Mouse (Mus musculus): ENCODE data around the gene Il22ra1. TPM values are rescaled to one million over a fixed set of nuclear protein-coding genes. Genes with fewer than 3 reads are reported as not detected.
A peak's percentile ranks its signal among the peaks of the same experiment; 100 is the strongest.

Il22ra1 gene
- polyA plus RNA-seq, 1 experiment from 2014 or later: 0.04 TPM

DNA sequence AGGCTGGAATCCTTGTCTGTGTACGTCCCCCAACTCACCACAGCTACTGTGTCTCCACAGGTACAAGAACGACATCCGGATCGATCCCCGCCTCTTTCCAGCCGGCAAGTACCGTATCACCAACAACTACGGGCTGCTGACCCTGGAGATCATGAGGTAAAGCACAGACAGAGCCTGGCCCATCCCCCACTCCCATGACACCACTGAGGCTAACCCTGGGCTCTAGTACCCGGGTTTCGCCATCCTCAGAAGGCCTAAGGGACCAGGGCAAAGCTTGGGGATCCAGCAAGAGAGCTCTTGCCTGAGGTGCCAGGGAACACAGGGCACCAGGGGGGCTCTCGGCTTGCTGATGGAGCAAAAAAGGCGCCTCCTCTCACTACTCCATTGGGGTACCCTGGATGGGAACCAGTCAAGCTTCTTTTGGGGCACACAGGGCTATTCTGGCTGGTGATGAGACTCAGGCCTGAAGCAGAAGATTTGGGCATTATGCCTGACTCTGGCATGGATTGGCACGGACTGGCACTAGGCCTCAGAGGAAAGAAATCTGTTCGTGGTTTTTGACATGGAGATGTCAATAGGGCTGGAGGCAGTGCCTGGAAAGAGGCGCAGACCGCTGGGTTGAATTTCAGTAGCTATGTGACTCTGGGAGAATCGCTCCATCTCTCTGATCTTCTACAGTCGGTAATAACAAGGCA, 42.8 kb downstream of the Il22ra1 start:
- Histone ChIP-seq H3K27me3 (ENCODE audit: insufficient read depth, low read length) (no peaks in the 10 kb centered on the region), H3K4me1 (replicated peaks; ENCODE audit: insufficient read depth, low read length) (no peaks in the 10 kb centered on the region), H3K9me3 (replicated peaks; ENCODE audit: low read length) (no peaks in the 10 kb centered on the region), H3K4me3 (replicated peaks; ENCODE audit: low read depth, low read length) (no peak overlapping the region), H3K36me3 (ENCODE audit: insufficient read depth, low read length) (no peaks in the 10 kb centered on the region), H3K4me2 (ENCODE audit: low read length) (no peak overlapping the region), H3K9ac (ENCODE audit: low read depth, low read length) (no peak overlapping the region), H3K27ac (no peak overlapping the region)
- no peak for ATAC-seq (replicated peaks; ENCODE audit: low FRiP score, low read depth)
- DNase-seq (ENCODE audit: low spot score): no peak
- no peak for TF ChIP-seq CTCF (IDR thresholded peaks at IDR 0.05; ENCODE audit: low read depth)
- 85% methylated on average over 18 of the region's 18 CpGs for WGBS

GRCm38 (mm10) chr4:135771592-135771991, 43.6 kb downstream of the Il22ra1 start:
- Histone ChIP-seq H3K27ac (no peak overlapping the region), H3K4me2 (ENCODE audit: low read length) (no peak overlapping the region), H3K4me3 (replicated peaks; ENCODE audit: low read depth, low read length) (no peak overlapping the region), H3K9me3 (replicated peaks; ENCODE audit: low read length) (no peaks in the 10 kb centered on the region), H3K27me3 (ENCODE audit: insufficient read depth, low read length) (no peaks in the 10 kb centered on the region), H3K4me1 (replicated peaks; ENCODE audit: insufficient read depth, low read length) (no peaks in the 10 kb centered on the region), H3K36me3 (ENCODE audit: insufficient read depth, low read length) (no peaks in the 10 kb centered on the region), H3K9ac (ENCODE audit: low read depth, low read length) (no peak overlapping the region)
- DNase-seq (ENCODE audit: low spot score): no peak
- ATAC-seq (replicated peaks; ENCODE audit: low FRiP score, low read depth): no peak
- 81% methylated on average over 6 of the region's 6 CpGs for WGBS
- no peak for TF ChIP-seq CTCF (IDR thresholded peaks at IDR 0.05; ENCODE audit: low read depth)

GRCm38 (mm10) chr4:135772671-135773070, 44.7 kb downstream of the Il22ra1 start:
- WGBS: 69% methylated on average over 4 of the region's 4 CpGs
- ATAC-seq (replicated peaks; ENCODE audit: low FRiP score, low read depth): no peak
- no peaks in the 10 kb centered on the region for H3K27me3 ChIP-seq (ENCODE audit: insufficient read depth, low read length)
- no peaks in the 10 kb centered on the region for H3K9me3 ChIP-seq (replicated peaks; ENCODE audit: low read length)
- no peak for TF ChIP-seq CTCF (IDR thresholded peaks at IDR 0.05; ENCODE audit: low read depth)
- H3K27ac ChIP-seq: no peak overlapping the region
- DNase-seq (ENCODE audit: low spot score): no peak
- no peaks in the 10 kb centered on the region for H3K36me3 ChIP-seq (ENCODE audit: insufficient read depth, low read length)
- H3K4me3 ChIP-seq (replicated peaks; ENCODE audit: low read depth, low read length): no peak overlapping the region
- no peak overlapping the region for H3K9ac ChIP-seq (ENCODE audit: low read depth, low read length)
- no peaks in the 10 kb centered on the region for H3K4me1 ChIP-seq (replicated peaks; ENCODE audit: insufficient read depth, low read length)
- H3K4me2 ChIP-seq (ENCODE audit: low read length): no peak overlapping the region

- Histone ChIP-seq H3K36me3 (ENCODE audit: insufficient read depth, low read length) (no peaks in the 10 kb centered on the region), H3K9ac (ENCODE audit: low read depth, low read length) (no peak overlapping the region), H3K4me2 (ENCODE audit: low read length) (no peak overlapping the region), H3K27me3 (ENCODE audit: insufficient read depth, low read length) (no peaks in the 10 kb centered on the region), H3K4me3 (replicated peaks; ENCODE audit: low read depth, low read length) (no peak overlapping the region), H3K27ac (no peak overlapping the region), H3K4me1 (replicated peaks; ENCODE audit: insufficient read depth, low read length) (no peaks in the 10 kb centered on the region), H3K9me3 (replicated peaks; ENCODE audit: low read length) (no peaks in the 10 kb centered on the region)
- ATAC-seq (replicated peaks; ENCODE audit: low FRiP score, low read depth) (no peak; the same call in 1 of the 2 replicates), DNase-seq (ENCODE audit: low spot score) (no peak)
- no peak for TF ChIP-seq CTCF (IDR thresholded peaks at IDR 0.05; ENCODE audit: low read depth)
- WGBS: 55% methylated on average over 8 of the region's 8 CpGs
These were observed 46.5 kb downstream of the Il22ra1 start for GRCm38 (mm10) chr4:135774496-135774895.

GRCm38 (mm10) chr4:135776850-135777249, 48.9 kb downstream of the Il22ra1 start:
- no peak for DNase-seq (ENCODE audit: low spot score)
- no peak for TF ChIP-seq CTCF (IDR thresholded peaks at IDR 0.05; ENCODE audit: low read depth)
- no peak overlapping the region for H3K4me2 ChIP-seq (ENCODE audit: low read length)
- no peaks in the 10 kb centered on the region for H3K4me1 ChIP-seq (replicated peaks; ENCODE audit: insufficient read depth, low read length)
- no peak for ATAC-seq (replicated peaks; ENCODE audit: low FRiP score, low read depth)
- no peak overlapping the region for H3K4me3 ChIP-seq (replicated peaks; ENCODE audit: low read depth, low read length)
- 85% methylated on average over 4 of the region's 4 CpGs for WGBS
- H3K9ac ChIP-seq (ENCODE audit: low read depth, low read length): no peak overlapping the region
- no peaks in the 10 kb centered on the region for H3K9me3 ChIP-seq (replicated peaks; ENCODE audit: low read length)
- H3K36me3 ChIP-seq (ENCODE audit: insufficient read depth, low read length): no peaks in the 10 kb centered on the region
- no peak overlapping the region for H3K27ac ChIP-seq
- no peaks in the 10 kb centered on the region for H3K27me3 ChIP-seq (ENCODE audit: insufficient read depth, low read length)

DNA sequence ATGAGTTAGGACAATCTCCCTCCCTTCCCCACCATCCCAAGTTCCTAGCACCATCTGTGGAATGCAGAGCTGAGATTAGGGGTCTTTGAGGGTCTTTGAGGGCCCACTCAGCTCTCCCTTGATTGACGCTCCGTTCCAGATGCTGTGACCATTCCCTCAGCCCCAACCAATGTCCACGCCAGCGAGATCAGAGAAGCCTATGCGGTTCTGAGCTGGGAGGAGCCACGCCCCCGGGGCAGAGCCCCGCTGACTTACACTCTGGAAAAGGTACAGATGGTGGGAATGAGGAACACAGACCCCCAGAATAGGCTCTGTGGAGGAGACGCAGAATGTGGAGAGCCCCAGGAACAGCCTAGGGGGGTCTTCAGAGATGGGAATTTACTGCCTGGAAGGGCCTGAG, 51.7 kb downstream of the Il22ra1 start:
- H3K4me1 ChIP-seq (replicated peaks; ENCODE audit: insufficient read depth, low read length): no peaks in the 10 kb centered on the region
- no peak for DNase-seq (ENCODE audit: low spot score)

DNA sequence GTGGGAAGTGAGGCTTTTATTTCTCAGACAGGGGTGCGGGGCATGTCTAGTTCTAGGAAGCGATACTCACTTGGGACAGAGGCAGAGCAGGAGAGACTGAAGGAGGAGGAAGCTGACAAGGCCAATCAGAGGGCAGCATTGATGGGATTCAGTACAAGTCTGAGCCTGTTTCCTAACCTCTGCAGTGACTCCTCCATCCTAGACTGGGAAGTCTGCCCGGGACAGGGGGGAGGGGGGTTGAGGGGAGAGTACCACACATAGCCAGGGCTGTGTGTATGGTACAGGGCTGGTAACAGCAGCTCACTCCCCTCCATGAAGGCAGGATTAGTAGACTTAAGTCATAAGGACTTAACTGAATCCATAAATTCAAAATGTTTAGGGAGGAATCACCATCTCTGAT, 52.3 kb downstream of the Il22ra1 start:
- Histone ChIP-seq H3K27ac (no peak overlapping the region), H3K9ac (ENCODE audit: low read depth, low read length) (no peak overlapping the region), H3K4me1 (replicated peaks; ENCODE audit: insufficient read depth, low read length) (no peaks in the 10 kb centered on the region), H3K27me3 (ENCODE audit: insufficient read depth, low read length) (no peaks in the 10 kb centered on the region), H3K9me3 (replicated peaks; ENCODE audit: low read length) (no peaks in the 10 kb centered on the region), H3K36me3 (ENCODE audit: insufficient read depth, low read length) (no peaks in the 10 kb centered on the region), H3K4me3 (replicated peaks; ENCODE audit: low read depth, low read length) (no peak overlapping the region), H3K4me2 (ENCODE audit: low read length) (no peak overlapping the region)
- DNase-seq (ENCODE audit: low spot score) (peak; percentile 36), ATAC-seq (replicated peaks; ENCODE audit: low FRiP score, low read depth) (peak; percentile 59; the same call in 1 of the 2 replicates)
- 42% methylated on average over 3 of the region's 3 CpGs for WGBS
- no peak for TF ChIP-seq CTCF (IDR thresholded peaks at IDR 0.05; ENCODE audit: low read depth)

More for the DNA sequence above, 51.7 kb downstream of the Il22ra1 start:
- ATAC-seq (replicated peaks; ENCODE audit: low FRiP score, low read depth): no peak
- H3K4me3 ChIP-seq (replicated peaks; ENCODE audit: low read depth, low read length): no peak overlapping the region
- TF ChIP-seq CTCF (IDR thresholded peaks at IDR 0.05; ENCODE audit: low read depth): no peak
- H3K36me3 ChIP-seq (ENCODE audit: insufficient read depth, low read length): no peaks in the 10 kb centered on the region
- WGBS: 52% methylated on average over 9 of the region's 9 CpGs
- H3K9ac ChIP-seq (ENCODE audit: low read depth, low read length): no peak overlapping the region
- H3K4me2 ChIP-seq (ENCODE audit: low read length): no peak overlapping the region
- H3K27me3 ChIP-seq (ENCODE audit: insufficient read depth, low read length): no peaks in the 10 kb centered on the region
- H3K9me3 ChIP-seq (replicated peaks; ENCODE audit: low read length): no peaks in the 10 kb centered on the region
- H3K27ac ChIP-seq: no peak overlapping the region
